Mouse (Mus musculus): ENCODE measurements at regions not wholly inside any gene's neighbourhood (a gene's known extent, or its start where the extent isn't known, plus 50 kb on each side); places are given as distances from the start of the nearest gene placed in this dataset.

DNA sequence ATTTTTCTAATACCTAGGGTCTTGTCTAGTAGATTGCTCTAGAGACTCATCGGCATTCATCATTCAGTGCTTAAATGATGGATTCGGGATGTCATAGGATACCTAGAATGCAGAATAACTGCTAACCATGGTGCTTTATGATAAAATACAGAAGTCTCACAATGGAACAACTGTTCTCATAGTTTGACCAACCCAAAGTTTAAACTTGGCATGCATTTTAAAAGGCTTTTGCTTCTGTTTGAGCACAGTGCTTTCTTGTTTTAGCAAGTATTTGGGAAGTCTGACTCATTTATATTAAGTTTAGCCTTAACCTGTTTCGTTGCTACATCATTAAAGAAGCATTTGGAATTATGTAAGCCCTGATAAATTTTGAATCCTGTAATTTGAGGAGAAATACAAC, 64.2 kb upstream of the Itga1 start:
- TF ChIP-seq CTCF (IDR thresholded peaks at IDR 0.05; ENCODE audit: borderline replicate concordance, extremely low read depth, insufficient read depth, insufficient read length) (no peak), POLR2A (IDR thresholded peaks at IDR 0.05; ENCODE audit: borderline replicate concordance, extremely low read depth, insufficient read depth, insufficient read length, poor library complexity, severe bottlenecking) (no peak)

All from brain, embryonic 14.5 days (tissue).